Mouse (Mus musculus): ENCODE measurements around the gene Ext2.

DNA sequence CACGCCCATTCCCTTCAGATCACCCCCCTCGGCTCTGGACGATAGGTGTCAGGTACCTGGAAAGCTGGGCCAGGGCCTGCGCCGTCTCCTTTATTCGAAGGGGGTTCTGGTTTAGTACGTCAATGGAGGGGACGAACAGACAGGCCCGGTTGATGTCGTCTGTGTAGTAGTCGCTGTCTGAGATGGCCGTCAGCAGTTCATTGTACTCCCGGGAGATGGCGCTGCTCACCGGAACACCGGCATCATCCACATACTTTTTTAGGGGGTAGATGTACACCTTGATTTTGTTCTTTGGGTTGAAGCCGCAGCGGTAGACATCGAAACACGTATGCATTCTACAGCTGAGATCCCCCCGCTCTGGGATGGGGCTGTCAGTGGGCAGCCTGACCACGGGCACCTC, 9.0 kb downstream of the Ext2 start:
- no peak for TF ChIP-seq GATA1 (IDR thresholded peaks at IDR 0.05; ENCODE audit: borderline replicate concordance, low read length)
- TF ChIP-seq FLI1 (IDR thresholded peaks at IDR 0.05; ENCODE audit: low read length), result no peak

Data from megakaryocyte, embryonic 14.5 days (primary cell).